Mouse (Mus musculus) hindbrain, embryonic 10.5 days (tissue): ENCODE measurements around the gene Fignl1. TPM values are rescaled to one million over a fixed set of nuclear protein-coding genes. Genes with fewer than 3 reads are reported as not detected.

ENCODE experiments used
- DNase-seq: peaks from one replicate; pipeline ENCODE4 v3.0.0-alpha.2; 2017; ENCODE audit warnings: low spot score
- H3K27ac ChIP-seq: fragments of 300-500 bp; sonication (generic); 2 replicates; pipeline ENCODE4 v1.5.1; 2016; ENCODE audit warnings: mild to moderate bottlenecking, moderate library complexity
- H3K27me3 ChIP-seq: fragments of 300-500 bp; sonication (generic); 2 replicates; pipeline ENCODE4 v1.6.1; 2016; ENCODE audit warnings: mild to moderate bottlenecking; ENCODE audit not compliant: poor library complexity, insufficient read depth, severe bottlenecking
- H3K36me3 ChIP-seq: fragments of 300-500 bp; sonication (generic); 2 replicates; pipeline ENCODE4 v1.6.1; 2016; ENCODE audit warnings: mild to moderate bottlenecking, moderate library complexity
- H3K4me1 ChIP-seq: fragments of 300-500 bp; sonication (generic); replicated peaks from 2 replicates; pipeline ENCODE4 v1.6.1; 2016; ENCODE audit warnings: mild to moderate bottlenecking
- H3K4me3 ChIP-seq: fragments of 300-500 bp; sonication (generic); 2 replicates; pipeline ENCODE4 v1.5.1; 2016; ENCODE audit warnings: mild to moderate bottlenecking, moderate library complexity
- H3K9me3 ChIP-seq: fragments of 300-500 bp; sonication (generic); 2 replicates; pipeline ENCODE4 v1.6.1; 2016; ENCODE audit warnings: mild to moderate bottlenecking, moderate library complexity
- WGBS: fragments of 180-500 bp; shearing (Covaris S2); methylation state at CpG from one replicate; pipeline ENCODE4 v1.1.7; 2016; 5-methylcytosine and 5-hydroxymethylcytosine counted together
- polyA plus RNA-seq: library from polyadenylated mRNA; unstranded; fragments of >200 nt; fragmentation: Nextera tagmentation; extraction: Ambion mirVana; gene quantifications from 2 replicates; pipeline ENCODE4 v1.2.1, GENCODE M21; 2016

Gene Fignl1
- polyA plus RNA-seq, 1 experiment from 2014 or later: 67.8 TPM

- no peak for DNase-seq
- H3K4me1 ChIP-seq: no peaks in the 10 kb centered on the region
- no peaks in the 10 kb centered on the region for H3K9me3 ChIP-seq
- no peaks in the 10 kb centered on the region for H3K27me3 ChIP-seq
- H3K27ac ChIP-seq: no peak overlapping the region
- H3K36me3 ChIP-seq: no peaks in the 10 kb centered on the region
- H3K4me3 ChIP-seq: no peak overlapping the region
Measured at GRCm38 (mm10) chr11:11766736-11767135, 42.0 kb downstream of the Fignl1 start.

- no peak for DNase-seq
- H3K9me3 ChIP-seq: no peaks in the 10 kb centered on the region
- H3K4me3 ChIP-seq: no peak overlapping the region
- H3K36me3 ChIP-seq: no peaks in the 10 kb centered on the region
- 93% methylated on average over 1 of the region's 1 CpGs for WGBS
- no peaks in the 10 kb centered on the region for H3K27me3 ChIP-seq
- no peaks in the 10 kb centered on the region for H3K4me1 ChIP-seq
- H3K27ac ChIP-seq: no peak overlapping the region
Measured at GRCm38 (mm10) chr11:11766105-11766504, 42.7 kb downstream of the Fignl1 start.

- WGBS: 87% methylated on average over 1 of the region's 1 CpGs
- DNase-seq: no peak
- Histone ChIP-seq H3K36me3 (no peaks in the 10 kb centered on the region), H3K9me3 (no peaks in the 10 kb centered on the region), H3K4me3 (no peak overlapping the region), H3K27ac (no peak overlapping the region), H3K27me3 (no peaks in the 10 kb centered on the region), H3K4me1 (no peaks in the 10 kb centered on the region)
Measured at GRCm38 (mm10) chr11:11765414-11765813, 43.3 kb downstream of the Fignl1 start.

DNA sequence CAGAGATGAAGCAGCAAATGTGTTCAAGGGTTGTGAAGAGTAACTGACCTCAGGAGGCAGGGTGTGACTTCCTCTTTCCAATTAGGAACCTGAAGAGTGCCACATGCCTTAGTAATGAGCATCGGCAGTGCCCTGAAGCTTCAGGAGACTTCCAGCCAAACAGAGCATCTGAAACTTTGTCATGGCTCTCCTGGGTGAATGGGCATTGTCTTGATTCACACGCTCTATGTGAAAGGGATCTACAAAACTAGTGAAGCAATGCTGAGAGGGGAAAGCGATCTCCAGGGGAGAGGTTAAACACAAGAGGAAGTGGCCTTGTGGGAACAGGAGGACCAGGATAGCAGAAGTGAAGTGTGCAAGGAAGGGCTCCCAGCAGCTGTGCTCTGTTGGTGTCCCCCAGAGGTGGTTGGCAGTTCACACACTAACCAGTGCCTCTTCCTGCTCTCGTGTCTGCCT, 45.5 kb downstream of the Fignl1 start:
- H3K4me3 ChIP-seq: no peak overlapping the region
- no peaks in the 10 kb centered on the region for H3K27me3 ChIP-seq
- no peak for DNase-seq
- no peak overlapping the region for H3K27ac ChIP-seq
- WGBS: 76% methylated on average over 4 of the region's 4 CpGs
- H3K9me3 ChIP-seq: no peaks in the 10 kb centered on the region
- H3K4me1 ChIP-seq: no peaks in the 10 kb centered on the region
- no peaks in the 10 kb centered on the region for H3K36me3 ChIP-seq

GRCm38 (mm10) chr11:11758883-11759282, 49.9 kb downstream of the Fignl1 start:
- Histone ChIP-seq H3K27ac (no peak overlapping the region), H3K4me3 (no peak overlapping the region), H3K36me3 (no peaks in the 10 kb centered on the region), H3K9me3 (no peaks in the 10 kb centered on the region), H3K4me1 (no peaks in the 10 kb centered on the region), H3K27me3 (no peaks in the 10 kb centered on the region)
- WGBS: 93% methylated on average over 1 of the region's 1 CpGs
- no peak for DNase-seq

- no peaks in the 10 kb centered on the region for H3K36me3 ChIP-seq
- H3K27ac ChIP-seq: no peak overlapping the region
- 76% methylated on average over 6 of the region's 6 CpGs for WGBS
- no peaks in the 10 kb centered on the region for H3K9me3 ChIP-seq
- H3K27me3 ChIP-seq: no peaks in the 10 kb centered on the region
- DNase-seq: no peak
- H3K4me3 ChIP-seq: no peak overlapping the region
- H3K4me1 ChIP-seq: no peaks in the 10 kb centered on the region
Measured at GRCm38 (mm10) chr11:11758121-11758520, 50.6 kb downstream of the Fignl1 start.

DNA sequence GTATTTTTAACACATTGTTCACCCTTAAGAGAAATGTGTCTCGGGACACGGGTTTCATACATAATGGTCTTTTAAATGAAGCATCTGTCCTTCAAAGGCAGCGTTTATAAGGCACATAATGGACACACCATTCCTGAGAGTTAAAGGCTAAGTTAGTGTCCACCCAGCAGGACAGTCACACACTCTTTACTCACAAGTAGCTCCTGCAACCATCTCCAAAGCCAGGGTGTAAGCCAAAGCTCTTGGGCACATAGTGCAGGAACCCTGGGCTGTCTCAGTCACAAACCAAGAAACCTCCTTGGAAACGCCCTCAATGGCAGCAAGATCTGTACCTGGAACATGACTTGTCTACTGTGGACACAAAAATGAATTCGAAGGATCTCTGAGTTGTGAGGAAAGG, 55.9 kb downstream of the Fignl1 start:
- no peak overlapping the region for H3K4me3 ChIP-seq
- H3K9me3 ChIP-seq: no peaks in the 10 kb centered on the region
- H3K4me1 ChIP-seq: 0 out of 2 replicates have a peak, but pooled peaks cover 3% of the 10 kb centered on the region
- whole genome bisulfite sequencing: 90% methylated on average over 5 of the region's 5 CpGs
- no peak for DNase-seq
- H3K27me3 ChIP-seq: no peaks in the 10 kb centered on the region
- H3K27ac ChIP-seq: no peak overlapping the region
- H3K36me3 ChIP-seq: no peaks in the 10 kb centered on the region

DNA sequence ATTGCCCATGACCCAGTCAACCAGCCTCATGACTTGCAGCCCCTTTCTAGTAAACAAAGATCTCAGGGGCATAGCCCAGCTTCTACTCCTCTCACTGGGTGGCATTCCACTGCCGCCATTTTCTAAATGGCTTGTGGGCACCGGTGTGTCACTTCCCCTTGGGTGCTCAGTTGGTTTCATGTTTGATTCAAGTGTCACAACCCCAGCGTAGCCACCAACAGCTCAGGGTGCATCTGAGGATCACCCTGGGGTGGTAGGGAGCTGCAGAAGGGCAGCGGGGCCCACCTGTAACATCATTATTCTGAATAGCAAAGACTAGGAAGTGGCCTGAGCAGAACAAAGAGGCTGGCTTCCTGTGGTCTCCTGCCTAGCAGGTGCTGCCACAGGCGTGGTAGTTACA, 57.7 kb downstream of the Fignl1 start:
- Histone ChIP-seq H3K4me3 (no peak overlapping the region), H3K27me3 (no peaks in the 10 kb centered on the region), H3K36me3 (no peaks in the 10 kb centered on the region), H3K27ac (no peak overlapping the region), H3K4me1 (0 out of 2 replicates have a peak, but pooled peaks cover 3% of the 10 kb centered on the region), H3K9me3 (no peaks in the 10 kb centered on the region)
- DNase-seq: no peak
- 89% methylated on average over 5 of the region's 5 CpGs for WGBS

GRCm38 (mm10) chr11:11744222-11744621, 64.5 kb downstream of the Fignl1 start:
- Histone ChIP-seq H3K4me1 (0 out of 2 replicates have a peak, but pooled peaks cover 3% of the 10 kb centered on the region), H3K27me3 (no peaks in the 10 kb centered on the region), H3K36me3 (no peaks in the 10 kb centered on the region), H3K9me3 (peaks cover 4% of the 10 kb centered on the region; the same call in 1 of the 2 replicates), H3K4me3 (no peak overlapping the region), H3K27ac (no peak overlapping the region)
- no peak for DNase-seq
- WGBS: 56% methylated on average over 1 of the region's 1 CpGs

- no peak overlapping the region for H3K4me3 ChIP-seq
- 34% methylated on average over 2 of the region's 2 CpGs for WGBS
- H3K4me1 ChIP-seq: no peaks in the 10 kb centered on the region
- peak; percentile 30 for DNase-seq
- H3K27me3 ChIP-seq: no peaks in the 10 kb centered on the region
- no peak overlapping the region for H3K27ac ChIP-seq
- H3K9me3 ChIP-seq: peaks cover 4% of the 10 kb centered on the region; the same call in 1 of the 2 replicates
- no peaks in the 10 kb centered on the region for H3K36me3 ChIP-seq
Measured at GRCm38 (mm10) chr11:11742626-11743025, 66.1 kb downstream of the Fignl1 start.

DNA sequence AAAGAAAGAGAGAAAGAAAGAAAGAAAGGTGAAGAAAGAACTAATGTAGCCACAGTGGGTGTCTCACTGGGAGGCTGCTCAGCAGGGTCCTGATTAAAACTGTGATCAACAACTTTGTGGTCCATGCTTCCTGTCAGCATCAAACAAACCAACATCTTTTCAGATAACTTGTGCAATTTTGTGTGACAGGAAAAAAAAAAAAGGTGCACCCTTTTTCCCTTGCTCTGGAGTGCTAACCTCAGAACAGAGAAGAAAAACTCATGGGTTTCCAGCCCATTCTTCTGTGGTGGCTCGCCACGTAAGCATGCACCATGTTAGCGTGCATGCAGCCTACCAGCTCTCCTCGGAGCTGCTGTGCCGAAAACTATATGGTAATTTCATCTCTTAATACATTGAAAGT, 67.2 kb downstream of the Fignl1 start:
- no peak overlapping the region for H3K27ac ChIP-seq
- 93% methylated on average over 5 of the region's 5 CpGs for WGBS
- no peak for DNase-seq
- H3K36me3 ChIP-seq: no peaks in the 10 kb centered on the region
- H3K9me3 ChIP-seq: peaks cover 4% of the 10 kb centered on the region; the same call in 1 of the 2 replicates
- H3K27me3 ChIP-seq: no peaks in the 10 kb centered on the region
- H3K4me3 ChIP-seq: no peak overlapping the region
- no peaks in the 10 kb centered on the region for H3K4me1 ChIP-seq

GRCm38 (mm10) chr11:11740603-11741002, 68.2 kb downstream of the Fignl1 start:
- no peak for DNase-seq
- 81% methylated on average over 5 of the region's 5 CpGs for WGBS

GRCm38 (mm10) chr11:11739054-11739453, 69.7 kb downstream of the Fignl1 start:
- Histone ChIP-seq H3K36me3 (no peaks in the 10 kb centered on the region), H3K27me3 (no peaks in the 10 kb centered on the region), H3K27ac (no peak overlapping the region), H3K9me3 (peaks cover 4% of the 10 kb centered on the region; the same call in 1 of the 2 replicates), H3K4me3 (no peak overlapping the region), H3K4me1 (no peaks in the 10 kb centered on the region)
- DNase-seq: no peak
- WGBS: 93% methylated on average over 3 of the region's 3 CpGs

More at GRCm38 (mm10) chr11:11740603-11741002, 68.2 kb downstream of the Fignl1 start:
- Histone ChIP-seq H3K27ac (no peak overlapping the region), H3K9me3 (peaks cover 4% of the 10 kb centered on the region; the same call in 1 of the 2 replicates), H3K36me3 (no peaks in the 10 kb centered on the region), H3K4me1 (no peaks in the 10 kb centered on the region), H3K4me3 (no peak overlapping the region), H3K27me3 (no peaks in the 10 kb centered on the region)

DNA sequence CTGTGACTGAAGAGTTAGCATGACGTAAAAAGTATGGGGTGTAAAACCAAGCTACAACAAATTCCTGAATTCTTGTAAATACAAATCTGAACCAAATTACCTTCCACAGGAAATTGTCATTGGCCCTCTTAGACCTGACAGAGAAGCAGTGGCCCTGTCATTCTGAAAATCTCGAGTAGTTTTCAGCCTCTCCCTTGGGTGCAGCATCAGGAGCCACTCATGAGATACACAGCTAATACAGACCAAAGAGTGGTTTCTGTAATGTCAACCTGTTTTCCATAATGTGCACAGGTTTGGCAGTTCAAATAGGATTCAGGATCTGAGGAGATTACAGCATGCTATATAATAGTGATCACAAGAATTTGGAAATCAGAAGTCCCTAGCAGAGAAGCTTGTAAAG, 71.2 kb downstream of the Fignl1 start:
- Histone ChIP-seq H3K9me3 (peaks cover 2% of the 10 kb centered on the region; the same call in 1 of the 2 replicates), H3K4me3 (no peak overlapping the region), H3K27me3 (no peaks in the 10 kb centered on the region), H3K27ac (no peak overlapping the region), H3K4me1 (no peaks in the 10 kb centered on the region), H3K36me3 (no peaks in the 10 kb centered on the region)
- DNase-seq: no peak
- WGBS: 72% methylated on average over 2 of the region's 2 CpGs
